Mouse (Mus musculus): Measurements from ENCODE around the gene Cnpy1. TPM values are rescaled to one million over a fixed set of nuclear protein-coding genes. Genes with fewer than 3 reads are reported as not detected.

Cnpy1 gene
- polyA plus RNA-seq (2014; fragmentation: Illumina TruSeq; extraction: RNeasy Lipid Tissue Mini Kit (QIAGEN cat#74804); ENCODE audit: low read depth, low replicate concordance) = 0.45 TPM

GRCm38 (mm10) chr5:28245574-28245973 is at the start of gene Cnpy1:
Gene Cnpy1, minus strand, starts transcription at chr5:28245806.

GRCm38 (mm10) chr5:28165358-28166255 is 80.0 kb downstream of the Cnpy1 start, which contains the start of gene En2:
Gene En2, plus strand, starts transcription at chr5:28165694.

Other genes starting within 250 kb of the Cnpy1 start
- gene Insig1, start 174.4 kb downstream of the Cnpy1 start, polyA plus RNA-seq (2014; fragmentation: Illumina TruSeq; extraction: RNeasy Lipid Tissue Mini Kit (QIAGEN cat#74804); ENCODE audit: low read depth, low replicate concordance) = 89.4 TPM
- gene En2, start 80.1 kb downstream of the Cnpy1 start, polyA plus RNA-seq (2014; fragmentation: Illumina TruSeq; extraction: RNeasy Lipid Tissue Mini Kit (QIAGEN cat#74804); ENCODE audit: low read depth, low replicate concordance) = not detected
- 23.6 TPM for gene Rbm33, start 71.3 kb upstream of the Cnpy1 start, polyA plus RNA-seq (2014; fragmentation: Illumina TruSeq; extraction: RNeasy Lipid Tissue Mini Kit (QIAGEN cat#74804); ENCODE audit: low read depth, low replicate concordance)
- gene Shh, start 221.4 kb upstream of the Cnpy1 start, polyA plus RNA-seq (2014; fragmentation: Illumina TruSeq; extraction: RNeasy Lipid Tissue Mini Kit (QIAGEN cat#74804); ENCODE audit: low read depth, low replicate concordance) = 8.1 TPM